Mouse (Mus musculus): ENCODE results near the gene Lrrc1. TPM values are rescaled to one million over a fixed set of nuclear protein-coding genes. Genes with fewer than 3 reads are reported as not detected.

The Lrrc1 gene
- polyA plus RNA-seq, 1 experiment from 2014 or later: 15.5 TPM

GRCm38 (mm10) chr9:77459365-77459764, 85.3 kb downstream of the Lrrc1 start:
- ATAC-seq: no peak
- H3K4me2 ChIP-seq (replicated peaks; ENCODE audit: low read depth, low read length): no peak overlapping the region
- H3K4me3 ChIP-seq (ENCODE audit: low read depth, low read length): no peak overlapping the region
- H3K9me3 ChIP-seq (ENCODE audit: low read length): no peaks in the 10 kb centered on the region
- no peak overlapping the region for H3K27ac ChIP-seq (ENCODE audit: low read length)
- H3K9ac ChIP-seq (replicated peaks; ENCODE audit: low read depth): no peak overlapping the region
- 68% methylated on average over 2 of the region's 2 CpGs for WGBS
- H3K36me3 ChIP-seq (ENCODE audit: insufficient read depth, low read length): no peaks in the 10 kb centered on the region
- DNase-seq (ENCODE audit: low spot score): no peak
- H3K27me3 ChIP-seq (replicated peaks; ENCODE audit: insufficient read depth, low read length): 0 out of 2 replicates have a peak, but pooled peaks cover 3% of the 10 kb centered on the region
- no peaks in the 10 kb centered on the region for H3K4me1 ChIP-seq (ENCODE audit: insufficient read depth, low read depth, low read length)
- no peak for TF ChIP-seq CTCF (IDR thresholded peaks at IDR 0.05)
- TF ChIP-seq EP300 (IDR thresholded peaks at IDR 0.05): no peak

GRCm38 (mm10) chr9:77456169-77456826, 88.4 kb downstream of the Lrrc1 start:
- H3K4me2 ChIP-seq (replicated peaks; ENCODE audit: low read depth, low read length): no peak overlapping the region
- 57% methylated on average over 13 of the region's 13 CpGs for WGBS
- H3K4me3 ChIP-seq (ENCODE audit: low read depth, low read length): no peak overlapping the region
- H3K9ac ChIP-seq (replicated peaks; ENCODE audit: low read depth): no peak overlapping the region
- H3K36me3 ChIP-seq (ENCODE audit: insufficient read depth, low read length): no peaks in the 10 kb centered on the region; the same call in 1 of the 2 replicates
- H3K9me3 ChIP-seq (ENCODE audit: low read length): no peaks in the 10 kb centered on the region
- no peaks in the 10 kb centered on the region for H3K4me1 ChIP-seq (ENCODE audit: insufficient read depth, low read depth, low read length)
- TF ChIP-seq CTCF (IDR thresholded peaks at IDR 0.05) (no peak), EP300 (IDR thresholded peaks at IDR 0.05) (no peak)
- H3K27me3 ChIP-seq (replicated peaks; ENCODE audit: insufficient read depth, low read length): 0 out of 2 replicates have a peak, but pooled peaks cover under 1% of the 10 kb centered on the region
- H3K27ac ChIP-seq (ENCODE audit: low read length): no peak overlapping the region
- DNase-seq (ENCODE audit: low spot score) (peak; percentile 41), ATAC-seq (peak; percentile 73)

GRCm38 (mm10) chr9:77455439-77456168, 89.1 kb downstream of the Lrrc1 start:
- no peaks in the 10 kb centered on the region for H3K27me3 ChIP-seq (replicated peaks; ENCODE audit: insufficient read depth, low read length)
- WGBS: 78% methylated on average over 19 of the region's 19 CpGs
- DNase-seq (ENCODE audit: low spot score) (no peak), ATAC-seq (no peak)
- H3K9ac ChIP-seq (replicated peaks; ENCODE audit: low read depth): no peak overlapping the region
- H3K4me2 ChIP-seq (replicated peaks; ENCODE audit: low read depth, low read length): no peak overlapping the region
- no peak overlapping the region for H3K27ac ChIP-seq (ENCODE audit: low read length)
- H3K4me1 ChIP-seq (ENCODE audit: insufficient read depth, low read depth, low read length): no peaks in the 10 kb centered on the region
- TF ChIP-seq EP300 (IDR thresholded peaks at IDR 0.05): no peak
- no peak for TF ChIP-seq CTCF (IDR thresholded peaks at IDR 0.05)
- H3K9me3 ChIP-seq (ENCODE audit: low read length): no peaks in the 10 kb centered on the region
- H3K4me3 ChIP-seq (ENCODE audit: low read depth, low read length): no peak overlapping the region
- no peaks in the 10 kb centered on the region; the same call in 1 of the 2 replicates for H3K36me3 ChIP-seq (ENCODE audit: insufficient read depth, low read length)

GRCm38 (mm10) chr9:77452046-77452807, 92.4 kb downstream of the Lrrc1 start:
- H3K27me3 ChIP-seq (replicated peaks; ENCODE audit: insufficient read depth, low read length): no peaks in the 10 kb centered on the region
- DNase-seq (ENCODE audit: low spot score) (no peak), ATAC-seq (no peak)
- no peaks in the 10 kb centered on the region; the same call in 1 of the 2 replicates for H3K36me3 ChIP-seq (ENCODE audit: insufficient read depth, low read length)
- no peaks in the 10 kb centered on the region for H3K4me1 ChIP-seq (ENCODE audit: insufficient read depth, low read depth, low read length)
- H3K4me2 ChIP-seq (replicated peaks; ENCODE audit: low read depth, low read length): no peak overlapping the region
- TF ChIP-seq EP300 (IDR thresholded peaks at IDR 0.05): no peak
- no peak for TF ChIP-seq CTCF (IDR thresholded peaks at IDR 0.05)
- WGBS: 83% methylated on average over 12 of the region's 12 CpGs
- H3K9me3 ChIP-seq (ENCODE audit: low read length): no peaks in the 10 kb centered on the region
- no peak overlapping the region for H3K4me3 ChIP-seq (ENCODE audit: low read depth, low read length)
- H3K27ac ChIP-seq (ENCODE audit: low read length): no peak overlapping the region
- H3K9ac ChIP-seq (replicated peaks; ENCODE audit: low read depth): no peak overlapping the region

- ATAC-seq: no peak
- 73% methylated on average over 2 of the region's 2 CpGs for WGBS
- no peak overlapping the region for H3K9ac ChIP-seq (replicated peaks; ENCODE audit: low read depth)
- TF ChIP-seq EP300 (IDR thresholded peaks at IDR 0.05) (no peak), CTCF (IDR thresholded peaks at IDR 0.05) (no peak)
- H3K36me3 ChIP-seq (ENCODE audit: insufficient read depth, low read length): no peaks in the 10 kb centered on the region; the same call in 1 of the 2 replicates
- H3K4me1 ChIP-seq (ENCODE audit: insufficient read depth, low read depth, low read length): no peaks in the 10 kb centered on the region
- DNase-seq (ENCODE audit: low spot score): no peak
- no peaks in the 10 kb centered on the region for H3K27me3 ChIP-seq (replicated peaks; ENCODE audit: insufficient read depth, low read length)
- H3K27ac ChIP-seq (ENCODE audit: low read length): no peak overlapping the region
- no peaks in the 10 kb centered on the region for H3K9me3 ChIP-seq (ENCODE audit: low read length)
- no peak overlapping the region for H3K4me2 ChIP-seq (replicated peaks; ENCODE audit: low read depth, low read length)
- no peak overlapping the region for H3K4me3 ChIP-seq (ENCODE audit: low read depth, low read length)
Measured at GRCm38 (mm10) chr9:77450447-77450846, 94.2 kb downstream of the Lrrc1 start.

- Histone ChIP-seq H3K4me3 (ENCODE audit: low read depth, low read length) (no peak overlapping the region), H3K27ac (ENCODE audit: low read length) (no peak overlapping the region), H3K4me2 (replicated peaks; ENCODE audit: low read depth, low read length) (no peak overlapping the region), H3K4me1 (ENCODE audit: insufficient read depth, low read depth, low read length) (no peaks in the 10 kb centered on the region), H3K9me3 (ENCODE audit: low read length) (no peaks in the 10 kb centered on the region), H3K9ac (replicated peaks; ENCODE audit: low read depth) (no peak overlapping the region), H3K27me3 (replicated peaks; ENCODE audit: insufficient read depth, low read length) (no peaks in the 10 kb centered on the region), H3K36me3 (ENCODE audit: insufficient read depth, low read length) (no peaks in the 10 kb centered on the region)
- no peak for TF ChIP-seq EP300 (IDR thresholded peaks at IDR 0.05)
- TF ChIP-seq CTCF (IDR thresholded peaks at IDR 0.05): no peak
- WGBS: 98% methylated on average over 4 of the region's 4 CpGs
- ATAC-seq (no peak), DNase-seq (ENCODE audit: low spot score) (no peak)
Measured at GRCm38 (mm10) chr9:77444876-77445275, 99.8 kb downstream of the Lrrc1 start.

All from lung, postnatal 0 days (tissue).